Mouse (Mus musculus) hindbrain, embryonic 14.5 days (tissue): ENCODE measurements at regions not wholly inside any gene's neighbourhood (a gene's known extent, or its start where the extent isn't known, plus 50 kb on each side); places are given as distances from the start of the nearest gene placed in this dataset.

Source experiments
- ATAC-seq: fragments of 200-750 bp; cut with Nextera tagmentation; 2 replicates; pipeline ENCODE4 v1.8.0; 2017; ENCODE audit warnings: moderate number of reproducible peaks, mild to moderate bottlenecking, moderate TSS enrichment, moderate library complexity; ENCODE audit not compliant: low FRiP score
- DNase-seq: peaks from one replicate; pipeline ENCODE4 v3.0.0-alpha.2; 2015; ENCODE audit warnings: low spot score
- H3K27ac ChIP-seq: fragments of 300-500 bp; sonication (generic); 2 replicates; pipeline ENCODE4 v1.5.1; 2014; ENCODE audit warnings: mild to moderate bottlenecking, moderate library complexity
- H3K27me3 ChIP-seq: fragments of 300-500 bp; sonication (generic); 2 replicates; pipeline ENCODE4 v1.6.1; 2014; ENCODE audit warnings: mild to moderate bottlenecking, low read length, mixed read lengths; ENCODE audit not compliant: control insufficient read depth, insufficient read depth
- H3K36me3 ChIP-seq: fragments of 300-500 bp; sonication (generic); replicated peaks from 2 replicates; pipeline ENCODE4 v1.6.1; 2014; ENCODE audit not compliant: control insufficient read depth, insufficient read depth
- H3K4me1 ChIP-seq: fragments of 300-500 bp; sonication (generic); replicated peaks from 2 replicates; pipeline ENCODE4 v1.6.1; 2014; ENCODE audit warnings: antibody characterized with exemption, low read length, mixed read lengths; ENCODE audit not compliant: control insufficient read depth, insufficient read depth
- H3K4me2 ChIP-seq: fragments of 300-500 bp; sonication (generic); replicated peaks from 2 replicates; pipeline ENCODE4 v1.6.1; 2014; ENCODE audit warnings: mild to moderate bottlenecking, moderate library complexity
- H3K4me3 ChIP-seq: fragments of 300-500 bp; sonication (generic); replicated peaks from 2 replicates; pipeline ENCODE4 v1.5.1; 2014; ENCODE audit warnings: mild to moderate bottlenecking, low read length
- H3K9ac ChIP-seq: fragments of 300-500 bp; sonication (generic); 2 replicates; pipeline ENCODE4 v1.6.1; 2014
- H3K9me3 ChIP-seq: fragments of 300-500 bp; sonication (generic); 2 replicates; pipeline ENCODE4 v1.6.1; 2016; ENCODE audit warnings: low read length; ENCODE audit not compliant: control insufficient read depth
- WGBS: fragments of 180-500 bp; shearing (Covaris S2); extraction: QIAGEN DNeasy Blood & Tissue Kit; methylation state at CpG from one replicate; pipeline ENCODE4 v1.1.7; 2014; 5-methylcytosine and 5-hydroxymethylcytosine counted together

DNA sequence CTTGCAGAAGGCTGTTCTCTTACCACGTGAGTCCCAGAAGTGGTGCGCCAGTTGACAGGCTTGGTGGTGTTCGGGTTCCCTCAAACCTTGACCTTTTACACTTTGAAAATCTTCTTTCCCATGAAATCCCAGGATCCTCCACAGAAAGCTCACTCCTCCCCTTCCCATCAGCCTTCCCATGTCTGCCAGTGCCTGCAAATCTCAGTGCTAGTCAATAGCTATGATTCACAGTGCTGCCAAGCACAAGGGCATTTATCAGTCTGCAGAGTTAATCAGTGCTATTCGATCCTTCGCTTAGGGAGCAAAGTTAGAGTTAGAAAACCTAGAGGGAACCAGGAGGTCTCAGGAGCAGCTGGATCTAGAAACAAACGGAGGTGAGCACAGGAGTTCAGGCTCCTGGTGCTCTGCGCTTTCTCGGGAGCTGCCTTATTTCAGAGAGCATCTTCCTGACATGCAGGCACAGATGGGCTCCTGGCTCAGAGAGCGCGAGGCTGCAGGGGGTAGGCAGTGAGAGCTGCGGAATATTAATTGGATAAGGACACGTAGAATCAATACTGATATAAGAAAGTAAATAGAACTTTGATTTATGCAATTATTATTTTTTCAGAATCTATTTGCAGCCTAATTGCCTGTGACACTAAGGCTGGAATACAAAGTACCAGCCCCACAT, 190.0 kb upstream of the Tgfbr2 start:
- no peaks in the 10 kb centered on the region for H3K4me1 ChIP-seq
- H3K9me3 ChIP-seq, result no peaks in the 10 kb centered on the region
- no peak overlapping the region for H3K4me2 ChIP-seq
- H3K4me3 ChIP-seq, result no peak overlapping the region
- no peaks in the 10 kb centered on the region for H3K36me3 ChIP-seq
- no peak for DNase-seq
- 0 out of 2 replicates have a peak overlapping the region, but pooled peaks have one; percentile 36 for H3K27ac ChIP-seq
- no peak for ATAC-seq
- H3K9ac ChIP-seq, result no peak overlapping the region
- WGBS, result 59% methylated on average over 12 of the region's 12 CpGs
- no peaks in the 10 kb centered on the region for H3K27me3 ChIP-seq

DNA sequence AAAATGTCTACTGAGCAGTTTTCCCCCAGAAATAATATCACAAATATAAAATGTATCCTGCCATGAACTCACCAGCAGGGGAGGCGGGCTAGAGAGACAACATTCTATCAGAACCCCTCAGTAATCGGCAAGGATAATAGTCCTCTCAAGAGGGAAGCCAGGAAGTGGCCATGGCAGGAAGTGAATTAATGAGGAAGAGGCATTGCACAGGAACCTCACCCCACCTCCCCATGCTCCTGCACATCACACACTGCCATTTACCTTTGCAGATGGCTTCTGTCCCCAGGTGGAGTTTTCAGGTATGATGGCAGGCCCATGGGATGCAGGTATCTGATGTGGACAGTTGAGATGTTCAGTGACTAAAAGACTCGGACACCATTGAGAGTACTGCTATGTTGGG, 185.9 kb upstream of the Tgfbr2 start:
- no peak overlapping the region for H3K4me2 ChIP-seq
- DNase-seq, result no peak
- no peaks in the 10 kb centered on the region for H3K36me3 ChIP-seq
- H3K4me3 ChIP-seq, result no peak overlapping the region
- no peak overlapping the region for H3K27ac ChIP-seq
- H3K9ac ChIP-seq, result no peak overlapping the region
- H3K4me1 ChIP-seq, result no peaks in the 10 kb centered on the region
- H3K27me3 ChIP-seq, result no peaks in the 10 kb centered on the region
- WGBS, result 88% methylated on average over 3 of the region's 3 CpGs
- no peak for ATAC-seq
- no peaks in the 10 kb centered on the region for H3K9me3 ChIP-seq

DNA sequence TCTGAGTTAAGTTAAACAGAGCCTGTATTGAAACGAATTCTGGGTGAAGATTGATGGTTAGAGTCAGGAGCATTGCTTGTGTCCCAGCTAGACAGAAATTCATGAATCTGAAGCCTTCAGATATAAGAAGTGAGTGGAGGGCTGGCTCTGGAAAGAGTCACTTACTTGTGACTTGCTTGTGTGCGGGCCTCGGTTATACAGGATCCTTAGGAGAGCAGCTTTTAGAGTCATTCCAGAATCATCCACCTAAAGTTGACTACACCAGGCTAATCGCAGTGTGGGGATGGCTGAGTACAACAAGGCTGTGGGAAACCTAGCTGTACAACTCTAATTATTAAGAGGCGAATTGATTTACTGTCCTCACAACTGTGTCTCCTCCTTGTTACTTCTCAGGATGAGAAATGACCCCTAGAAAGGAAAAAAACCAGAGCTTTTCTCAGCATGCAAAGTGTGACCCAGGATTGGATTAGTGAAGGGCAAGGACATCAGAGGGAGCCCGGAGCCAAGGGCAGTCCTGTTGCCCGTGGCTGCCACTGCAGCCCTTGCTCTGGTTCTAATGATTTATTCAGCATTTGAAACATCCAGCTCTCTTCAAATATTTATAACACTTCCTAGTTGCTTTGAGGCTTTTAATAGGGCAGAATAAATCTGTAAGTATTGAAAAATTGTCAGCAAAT, 179.0 kb upstream of the Tgfbr2 start:
- peaks cover 12% of the 10 kb centered on the region; the same call in 1 of the 2 replicates for H3K4me1 ChIP-seq
- peak overlapping the region; percentile 40; the same call in 1 of the 2 replicates for H3K27ac ChIP-seq
- no peaks in the 10 kb centered on the region for H3K9me3 ChIP-seq
- no peaks in the 10 kb centered on the region for H3K36me3 ChIP-seq
- no peak overlapping the region for H3K4me2 ChIP-seq
- DNase-seq (no peak), ATAC-seq (no peak)
- H3K27me3 ChIP-seq, result no peaks in the 10 kb centered on the region
- no peak overlapping the region for H3K9ac ChIP-seq
- H3K4me3 ChIP-seq, result no peak overlapping the region
- WGBS, result 80% methylated on average over 7 of the region's 7 CpGs

DNA sequence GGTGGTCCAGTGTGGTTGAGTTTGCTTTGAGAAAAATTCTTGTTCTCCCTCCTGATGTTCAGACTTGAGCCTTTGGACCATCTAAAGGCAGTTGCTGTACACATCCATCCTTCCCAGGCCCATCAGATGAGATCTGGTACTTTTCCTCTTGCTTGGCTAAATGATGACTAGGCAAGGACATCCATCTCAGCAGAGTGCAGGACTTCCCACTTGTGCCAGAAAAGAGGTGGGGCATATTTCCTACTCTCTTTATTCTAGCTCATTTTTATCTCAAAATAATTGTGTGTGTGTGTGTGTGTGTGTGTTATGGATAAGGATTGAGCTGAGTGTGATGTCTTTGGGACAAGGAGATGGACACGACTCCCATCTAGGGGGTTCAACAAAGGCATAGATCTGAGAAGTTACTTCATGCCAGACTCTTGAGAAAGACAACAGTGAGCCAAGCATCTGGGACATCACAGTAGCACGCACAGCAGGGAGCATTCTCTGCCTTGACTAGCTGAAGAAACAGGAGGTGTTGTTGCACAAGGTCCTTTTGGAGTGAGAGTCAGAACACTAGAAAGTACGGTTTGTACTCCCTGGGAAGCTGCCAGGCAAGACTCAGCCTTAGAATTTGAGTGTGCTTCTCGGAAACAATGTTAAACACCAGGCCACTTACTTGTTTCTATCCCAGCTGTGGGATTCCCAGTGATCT, 177.8 kb upstream of the Tgfbr2 start:
- WGBS, result 75% methylated on average over 4 of the region's 4 CpGs
- Histone ChIP-seq H3K4me2 (no peak overlapping the region), H3K27ac (no peak overlapping the region), H3K4me3 (no peak overlapping the region), H3K9ac (no peak overlapping the region), H3K36me3 (no peaks in the 10 kb centered on the region), H3K27me3 (no peaks in the 10 kb centered on the region), H3K9me3 (no peaks in the 10 kb centered on the region), H3K4me1 (peaks cover 12% of the 10 kb centered on the region; the same call in 1 of the 2 replicates)
- ATAC-seq, result no peak
- DNase-seq, result no peak

DNA sequence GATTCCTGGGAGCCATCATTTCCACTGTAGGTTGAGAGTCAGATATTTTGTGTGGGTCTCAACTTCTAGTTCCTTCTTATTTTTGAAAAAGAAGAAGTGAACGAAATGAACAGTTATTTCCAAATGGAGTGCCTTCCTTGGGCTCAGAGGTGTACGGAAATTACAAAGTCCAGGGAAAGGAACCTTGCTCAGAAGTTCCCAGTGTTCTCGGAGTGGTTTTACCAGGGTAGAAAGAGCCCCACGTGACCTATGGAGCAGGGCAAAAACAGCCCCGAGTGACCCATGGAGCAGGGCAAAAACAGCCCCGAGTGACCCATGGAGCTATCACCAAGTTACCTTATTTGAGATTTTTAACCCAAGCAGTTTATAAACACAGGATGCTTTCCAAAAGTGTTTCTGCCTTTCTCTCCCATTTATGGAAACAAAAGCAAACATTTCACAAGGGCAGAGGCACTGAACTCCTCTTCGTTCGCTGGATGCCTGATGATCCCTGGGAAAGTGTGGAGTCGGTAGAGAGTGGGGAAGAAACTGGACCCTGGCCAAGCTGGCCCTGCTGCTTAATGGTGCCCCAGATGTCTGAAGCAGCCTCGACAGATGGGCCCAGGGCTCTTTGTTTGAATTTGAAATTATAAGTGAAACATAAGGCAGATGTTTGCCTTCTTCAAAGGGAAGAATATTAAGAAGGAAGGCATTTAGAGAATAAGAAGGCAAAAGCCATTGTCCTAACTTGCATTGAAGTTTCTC, 175.8 kb upstream of the Tgfbr2 start:
- Histone ChIP-seq H3K27me3 (no peaks in the 10 kb centered on the region), H3K4me2 (no peak overlapping the region), H3K9me3 (no peaks in the 10 kb centered on the region), H3K36me3 (no peaks in the 10 kb centered on the region), H3K4me1 (peaks cover 12% of the 10 kb centered on the region; the same call in 1 of the 2 replicates), H3K9ac (no peak overlapping the region), H3K27ac (no peak overlapping the region), H3K4me3 (no peak overlapping the region)
- 62% methylated on average over 10 of the region's 10 CpGs for WGBS
- ATAC-seq, result no peak
- peak; percentile 37 for DNase-seq

DNA sequence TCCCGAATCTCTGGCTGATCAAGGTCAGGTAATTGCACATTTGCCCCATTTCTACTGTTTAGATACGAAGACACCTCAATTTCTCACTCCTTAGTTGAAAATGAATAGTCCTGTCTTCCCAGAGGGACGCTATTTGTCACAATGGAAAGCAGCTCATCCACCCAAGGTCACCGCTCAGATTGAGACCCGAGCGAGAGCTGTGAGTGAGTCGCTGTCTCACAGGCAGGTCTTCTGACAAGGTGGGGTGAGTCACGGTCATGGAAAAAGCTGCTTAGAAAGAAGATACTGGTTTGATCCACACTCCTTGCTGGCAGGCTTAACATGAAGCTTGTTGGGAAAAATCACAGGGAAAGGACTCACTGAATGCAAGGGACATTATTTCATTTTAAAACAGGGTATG, 171.9 kb upstream of the Tgfbr2 start:
- peaks cover 5% of the 10 kb centered on the region; the same call in 1 of the 2 replicates for H3K4me1 ChIP-seq
- H3K36me3 ChIP-seq, result no peaks in the 10 kb centered on the region
- no peaks in the 10 kb centered on the region for H3K9me3 ChIP-seq
- 89% methylated on average over 8 of the region's 8 CpGs for WGBS
- H3K9ac ChIP-seq, result no peak overlapping the region
- DNase-seq (no peak), ATAC-seq (no peak)
- H3K27me3 ChIP-seq, result no peaks in the 10 kb centered on the region
- no peak overlapping the region for H3K27ac ChIP-seq
- H3K4me3 ChIP-seq, result no peak overlapping the region
- no peak overlapping the region for H3K4me2 ChIP-seq

DNA sequence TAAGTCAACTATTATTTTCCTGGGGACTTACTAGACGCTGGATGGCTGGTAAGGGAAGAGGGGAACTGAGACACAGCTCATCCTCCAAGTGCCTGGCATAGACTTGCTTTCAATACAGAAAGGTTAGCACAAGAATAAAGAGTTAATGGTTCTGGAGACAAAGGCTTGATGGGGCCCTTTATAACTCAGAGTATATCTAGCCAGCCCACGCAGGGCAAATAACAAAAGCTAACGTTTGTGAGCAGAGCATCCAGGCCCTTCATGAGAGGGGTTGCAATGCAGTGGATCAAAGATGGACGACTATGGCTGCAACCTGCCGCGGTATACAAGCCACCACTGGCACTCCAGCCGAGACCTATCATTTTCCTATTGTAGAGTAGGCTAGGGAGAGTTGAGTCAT, 171.3 kb upstream of the Tgfbr2 start:
- Histone ChIP-seq H3K4me2 (no peak overlapping the region), H3K27me3 (no peaks in the 10 kb centered on the region), H3K4me1 (peaks cover 5% of the 10 kb centered on the region; the same call in 1 of the 2 replicates), H3K4me3 (no peak overlapping the region), H3K9me3 (no peaks in the 10 kb centered on the region), H3K36me3 (no peaks in the 10 kb centered on the region), H3K27ac (no peak overlapping the region), H3K9ac (no peak overlapping the region)
- DNase-seq (no peak), ATAC-seq (no peak)
- 74% methylated on average over 7 of the region's 7 CpGs for WGBS

DNA sequence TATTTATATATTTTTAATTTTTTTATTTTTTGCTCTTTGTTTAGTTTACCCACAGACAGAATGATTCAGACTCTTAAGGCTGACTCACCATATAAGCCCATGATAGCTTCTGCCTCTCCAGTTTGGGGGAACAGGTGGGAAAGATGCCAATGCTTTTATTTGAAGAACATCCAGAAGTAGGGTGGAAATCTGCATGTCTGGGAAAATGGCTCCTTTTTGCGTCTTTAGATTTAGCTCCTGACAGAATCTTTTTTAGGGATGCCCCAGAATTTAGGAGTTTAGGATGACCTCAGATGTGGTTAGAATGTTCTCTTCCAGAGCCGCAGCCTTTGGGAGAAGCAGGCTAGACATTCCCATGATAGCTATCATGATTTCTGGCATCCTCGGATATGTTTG, 167.9 kb upstream of the Tgfbr2 start:
- no peaks in the 10 kb centered on the region for H3K36me3 ChIP-seq
- WGBS, result 94% methylated on average over 3 of the region's 3 CpGs

More for the DNA sequence above, 167.9 kb upstream of the Tgfbr2 start:
- H3K9ac ChIP-seq, result no peak overlapping the region
- H3K9me3 ChIP-seq, result 0 out of 2 replicates have a peak, but pooled peaks cover 3% of the 10 kb centered on the region
- DNase-seq (no peak), ATAC-seq (no peak)
- H3K27me3 ChIP-seq, result no peaks in the 10 kb centered on the region
- H3K4me2 ChIP-seq, result no peak overlapping the region
- H3K27ac ChIP-seq, result no peak overlapping the region
- no peaks in the 10 kb centered on the region for H3K4me1 ChIP-seq
- H3K4me3 ChIP-seq, result no peak overlapping the region
